Mouse (Mus musculus): ENCODE measurements around the gene Tmem260. TPM values are rescaled to one million over a fixed set of nuclear protein-coding genes. Genes with fewer than 3 reads are reported as not detected.

Tmem260 gene
- total RNA-seq (2012; rRNA removed) (4.1 and 4.6 TPM in 2 replicates), total RNA-seq (2014; rRNA removed) (5.1 and 5.2 TPM in 2 replicates), polyA plus RNA-seq (2012; ENCODE audit: insufficient read length, low read depth) (8.2 and 9.0 TPM in 2 replicates)

GRCm38 (mm10) chr14:48445984-48446683, at the start of gene Tmem260:
Gene Tmem260 (plus strand): TSS chr14:48446124.
- in situ Hi-C loops (cut with MboI; ENCODE audit: low pct_ligation_motif_present, low pct_unique_long_range_greater_than_20kb, low sequenced_read_pairs) (no loop called here), dilution Hi-C loops (cut with MboI; ENCODE audit: extremely low pct_ligation_motif_present, extremely low pct_unique_long_range_greater_than_20kb, low sequenced_read_pairs) (no loop called here)

GRCm38 (mm10) chr14:48406086-48406485, 39.8 kb upstream of the Tmem260 start:
- in situ Hi-C loops (cut with MboI; ENCODE audit: low pct_ligation_motif_present, low pct_unique_long_range_greater_than_20kb, low sequenced_read_pairs) (no loop called here), dilution Hi-C loops (cut with MboI; ENCODE audit: extremely low pct_ligation_motif_present, extremely low pct_unique_long_range_greater_than_20kb, low sequenced_read_pairs) (no loop called here)
- DNase-seq (ENCODE audit: extremely low read depth): no peak
- no peak overlapping the region for H3K4me2 ChIP-seq (ENCODE audit: insufficient read depth, low read depth, poor library complexity, severe bottlenecking)
- H3K4me3 ChIP-seq (replicated peaks in 1 of 3; ENCODE audit: low read depth in 2 of 3, low read length in 2 of 3, poor library complexity in 1 of 3): no peak overlapping the region
- no peak overlapping the region for H3K9ac ChIP-seq (ENCODE audit: insufficient read depth, low read depth)
- no peaks in the 10 kb centered on the region for H3K36me3 ChIP-seq (replicated peaks in 1 of 2; ENCODE audit: control insufficient read depth in 1 of 2, insufficient read depth in 1 of 2, low read length in 1 of 2)
- no peaks in the 10 kb centered on the region for H3K79me2 ChIP-seq (replicated peaks; ENCODE audit: control insufficient read depth, extremely low read depth, insufficient read depth, poor library complexity, severe bottlenecking)
- no peak overlapping the region for H3K27ac ChIP-seq (ENCODE audit: insufficient read depth, low read depth)
- no peaks in the 10 kb centered on the region for H3K4me1 ChIP-seq (ENCODE audit: control insufficient read depth in 1 of 2, insufficient read depth in 2 of 2)
- H3K27me3 ChIP-seq (replicated peaks): no peaks in the 10 kb centered on the region
- no peak for TF ChIP-seq MAZ (IDR thresholded peaks at IDR 0.05; ENCODE audit: low read depth, low read length)
- TF ChIP-seq HCFC1 (IDR thresholded peaks at IDR 0.05; ENCODE audit: low read depth, low read length): no peak
- no peak for TF ChIP-seq JUND (conservative IDR thresholded peaks at IDR 0.05; ENCODE audit: low read depth, low read length)
- no peak for TF ChIP-seq ZC3H11A (IDR thresholded peaks at IDR 0.05; ENCODE audit: low read depth, low read length)
- TF ChIP-seq ETS1 (conservative IDR thresholded peaks at IDR 0.05; ENCODE audit: low read depth, low read length): no peak
- TF ChIP-seq RCOR1 (conservative IDR thresholded peaks at IDR 0.05; ENCODE audit: low read depth, low read length): no peak
- no peak for TF ChIP-seq MAFK (IDR thresholded peaks at IDR 0.05; ENCODE audit: insufficient replicate concordance, low read length)
- TF ChIP-seq POLR2AphosphoS2 (IDR thresholded peaks at IDR 0.05; ENCODE audit: low read depth, low read length): no peak
- TF ChIP-seq SMC3 (IDR thresholded peaks at IDR 0.05; ENCODE audit: low read depth, low read length): no peak
- TF ChIP-seq E2F4 (IDR thresholded peaks at IDR 0.05; ENCODE audit: insufficient replicate concordance, low read depth, low read length): no peak
- no peak for TF ChIP-seq IRF4 (IDR thresholded peaks at IDR 0.05; ENCODE audit: low read depth, low read length)
- TF ChIP-seq CHD1 (IDR thresholded peaks at IDR 0.05; ENCODE audit: low read depth, low read length): no peak
- no peak for TF ChIP-seq ZKSCAN1 (IDR thresholded peaks at IDR 0.05; ENCODE audit: borderline replicate concordance, low read depth, low read length)
- TF ChIP-seq CHD2 (IDR thresholded peaks at IDR 0.05; ENCODE audit: low read length): no peak
- no peak for TF ChIP-seq USF1 (IDR thresholded peaks at IDR 0.05; ENCODE audit: low read depth, low read length)
- TF ChIP-seq GABPA (IDR thresholded peaks at IDR 0.05; ENCODE audit: insufficient replicate concordance, low read depth, low read length): no peak
- no peak for TF ChIP-seq TCF12 (IDR thresholded peaks at IDR 0.05; ENCODE audit: low read depth, low read length)
- no peak for TF ChIP-seq PAX5 (IDR thresholded peaks at IDR 0.05; ENCODE audit: low read length)
- H3K9me3 ChIP-seq (replicated peaks; ENCODE audit: low read length): no peaks in the 10 kb centered on the region

More at GRCm38 (mm10) chr14:48445984-48446683, at the start of gene Tmem260:
- TF ChIP-seq RAD21 (IDR thresholded peaks at IDR 0.05; ENCODE audit: low read depth, low read length) (peak; percentile 8), SIN3A (IDR thresholded peaks at IDR 0.05; ENCODE audit: low read length) (peak; percentile 63; the same call in 1 of the 2 replicates), IRF4 (IDR thresholded peaks at IDR 0.05; ENCODE audit: low read depth, low read length) (peak; percentile 47; the same call in 1 of the 2 replicates), ZMIZ1 (IDR thresholded peaks at IDR 0.05; ENCODE audit: low read depth, low read length) (no peak), MXI1 (IDR thresholded peaks at IDR 0.05; ENCODE audit: low read depth, low read length) (0 out of 2 replicates have a peak, but pooled peaks have one; percentile 57), CHD1 (IDR thresholded peaks at IDR 0.05; ENCODE audit: low read depth, low read length) (peak; percentile 99), POLR2A (IDR thresholded peaks at IDR 0.05; ENCODE audit: low read depth, low read length) (peak; percentile 81), CTCF (conservative IDR thresholded peaks at IDR 0.05 in 1 of 2, IDR thresholded peaks at IDR 0.05 in 1 of 2; ENCODE audit: low read depth in 2 of 2, low read length in 2 of 2) (peak; percentile 82 to 88), HCFC1 (IDR thresholded peaks at IDR 0.05; ENCODE audit: low read depth, low read length) (peak; percentile 85), BHLHE40 (IDR thresholded peaks at IDR 0.05; ENCODE audit: low read depth, low read length) (peak; percentile 4; the same call in 1 of the 2 replicates), MAZ (IDR thresholded peaks at IDR 0.05; ENCODE audit: low read depth, low read length) (no peak), ETS1 (conservative IDR thresholded peaks at IDR 0.05; ENCODE audit: low read depth, low read length) (0 out of 2 replicates have a peak, but pooled peaks have one; percentile 11), KAT2A (IDR thresholded peaks at IDR 0.05; ENCODE audit: insufficient replicate concordance, low read length) (peak; percentile 53; the same call in 1 of the 2 replicates), TCF12 (IDR thresholded peaks at IDR 0.05; ENCODE audit: low read depth, low read length) (peak; percentile 32), PAX5 (IDR thresholded peaks at IDR 0.05; ENCODE audit: low read length) (no peak), NELFE (IDR thresholded peaks at IDR 0.05; ENCODE audit: low read depth, low read length) (peak; percentile 52), MEF2A (IDR thresholded peaks at IDR 0.05; ENCODE audit: borderline replicate concordance, low read depth, low read length) (0 out of 2 replicates have a peak, but pooled peaks have one; percentile 24), ELF1 (IDR thresholded peaks at IDR 0.05; ENCODE audit: low read depth, low read length) (peak; percentile 87), POLR2AphosphoS2 (IDR thresholded peaks at IDR 0.05; ENCODE audit: low read depth, low read length) (no peak), NRF1 (IDR thresholded peaks at IDR 0.05; ENCODE audit: low read depth, low read length) (0 out of 2 replicates have a peak, but pooled peaks have one; percentile 33)
- H3K4me3 ChIP-seq (replicated peaks in 1 of 3; ENCODE audit: low read depth in 2 of 3, low read length in 2 of 3, poor library complexity in 1 of 3): peak within 1 kb of the TSS; percentile 72 to 95 (median 95)
- peak within 1 kb of the TSS; percentile 79 for H3K27ac ChIP-seq (ENCODE audit: insufficient read depth, low read depth)
- H3K4me1 ChIP-seq (ENCODE audit: control insufficient read depth in 1 of 2, insufficient read depth in 2 of 2): peaks cover 0 to 23% of the 10 kb centered on the region in 2 experiments; a peak in 2 of 4 replicates
- peak within 1 kb of the TSS; percentile 85 for H3K9ac ChIP-seq (ENCODE audit: insufficient read depth, low read depth)
- DNase-seq (ENCODE audit: extremely low read depth): peak; percentile 91
- H3K36me3 ChIP-seq (replicated peaks in 1 of 2; ENCODE audit: control insufficient read depth in 1 of 2, insufficient read depth in 1 of 2, low read length in 1 of 2): no peaks in the 10 kb centered on the region
- no peaks in the 10 kb centered on the region for H3K27me3 ChIP-seq (replicated peaks)
- peak within 1 kb of the TSS; percentile 95 for H3K4me2 ChIP-seq (ENCODE audit: insufficient read depth, low read depth, poor library complexity, severe bottlenecking)
- H3K79me2 ChIP-seq (replicated peaks; ENCODE audit: control insufficient read depth, extremely low read depth, insufficient read depth, poor library complexity, severe bottlenecking): no peaks in the 10 kb centered on the region
- H3K9me3 ChIP-seq (replicated peaks; ENCODE audit: low read length): no peaks in the 10 kb centered on the region

Data from CH12.LX (cell line).